Comparison of ENCODE assay signal across 10 mouse cellular contexts in genomic region chr17:90727124-90727523, GRCm38 (mm10).
"Had no signal": no experiment of that assay in that cellular context is flagged by ENCODE, and none has a peak within 500 bp of the region (broad histone marks: within the 10 kb centered on the region; RNA-seq: fewer than 3 reads in every experiment).

No protein-coding gene starts in this region.

- H3K4me3 ChIP-seq: kidney, embryonic 15.5 days; limb, embryonic 10.5 days; liver, embryonic 15.5 days had no signal

- H3K27me3 ChIP-seq: kidney, embryonic 15.5 days; liver, embryonic 15.5 days had no signal

- ATAC-seq: lung, postnatal 0 days had no signal

- H3K36me3 ChIP-seq: kidney, embryonic 15.5 days; limb, embryonic 10.5 days; liver, embryonic 15.5 days had no signal

- H3K9ac ChIP-seq: kidney, embryonic 15.5 days; liver, embryonic 15.5 days had no signal

- H3K9me3 ChIP-seq: kidney, embryonic 15.5 days; limb, embryonic 10.5 days; liver, embryonic 15.5 days had no signal

- H3K4me2 ChIP-seq: kidney, embryonic 15.5 days; liver, embryonic 11.5 days; liver, embryonic 15.5 days had no signal

- DNase-seq: kidney, postnatal 14 days; lung, adult 2 months; lung, postnatal 36 days; right cerebral cortex, postnatal 4 days; thymus, postnatal 36 days had no signal

- H3K4me1 ChIP-seq: kidney, embryonic 15.5 days; limb, embryonic 10.5 days; liver, embryonic 15.5 days had no signal

- H3K27ac ChIP-seq: kidney, embryonic 15.5 days; limb, embryonic 10.5 days; liver, embryonic 15.5 days had no signal
